Mouse (Mus musculus) kidney, adult 2 months (tissue): Measurements from ENCODE around the gene Zfp213.

ENCODE experiments used
- CTCF ChIP-seq: fragments of 200-500 bp; conservative IDR thresholded peaks from 2 replicates; pipeline ENCODE4 v1.5.1; 2011; ENCODE audit warnings: low read depth, mild to moderate bottlenecking, control low read depth, low read length, moderate library complexity, mixed read lengths; ENCODE audit not compliant: insufficient read depth, insufficient read length
- POLR2A ChIP-seq: fragments of 200-500 bp; IDR thresholded peaks from one replicate; pipeline ENCODE4 v1.6.1; 2011; ENCODE audit warnings: low read depth, low read length, control low read depth

DNA sequence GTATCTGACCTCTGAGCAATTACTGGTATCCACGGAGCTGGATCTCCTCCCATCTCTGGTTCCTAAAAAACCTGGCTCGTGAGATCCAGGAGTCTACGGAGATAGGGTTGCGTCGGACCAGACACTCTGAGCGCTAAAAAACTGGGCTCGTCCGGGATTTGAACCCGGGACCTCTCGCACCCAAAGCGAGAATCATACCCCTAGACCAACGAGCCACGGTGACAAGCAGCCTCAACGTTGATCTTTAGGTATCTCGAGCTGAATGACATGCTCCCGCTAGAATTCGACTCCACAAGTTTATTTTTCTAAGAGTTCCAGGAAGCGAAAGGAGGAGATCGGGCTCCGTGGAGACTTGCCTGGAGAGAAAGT is 17.7 kb downstream of the Zfp213 start:
- no peak for TF ChIP-seq POLR2A
- TF ChIP-seq CTCF: no peak
